Mouse (Mus musculus) liver, postnatal 0 days (tissue): Measurements from ENCODE around the gene Gm3543. TPM values are rescaled to one million over a fixed set of nuclear protein-coding genes. Genes with fewer than 3 reads are reported as not detected.
"Not testable (repeated sequence)": the region's sequence is repeated elsewhere in the genome, so short reads cannot be mapped to it uniquely, and the experiment has no call there.

Experiments used
- ATAC-seq: fragments of 200-750 bp; cut with Nextera tagmentation; 2 replicates; pipeline ENCODE4 v1.8.0; 2017; ENCODE audit warnings: mild to moderate bottlenecking, moderate library complexity
- DNase-seq: peaks from one replicate; pipeline ENCODE4 v3.0.0-alpha.2; 2016
- H3K27ac ChIP-seq: fragments of 300-500 bp; sonication (generic); 2 replicates; pipeline ENCODE4 v1.5.1; 2014; ENCODE audit warnings: antibody characterized with exemption, moderate library complexity, mild to moderate bottlenecking, low read depth
- H3K27me3 ChIP-seq: fragments of 300-500 bp; sonication (generic); 2 replicates; pipeline ENCODE4 v1.6.1; 2014; ENCODE audit warnings: low read length, control low read depth, mixed read lengths; ENCODE audit not compliant: insufficient read depth
- H3K36me3 ChIP-seq: fragments of 300-500 bp; sonication (generic); replicated peaks from 2 replicates; pipeline ENCODE4 v1.6.1; 2014; ENCODE audit warnings: mild to moderate bottlenecking, control low read depth, low read length, moderate library complexity, mixed read lengths; ENCODE audit not compliant: insufficient read depth
- H3K4me1 ChIP-seq: fragments of 300-500 bp; sonication (generic); 2 replicates; pipeline ENCODE4 v1.6.1; 2014; ENCODE audit warnings: antibody characterized with exemption, mild to moderate bottlenecking, control low read depth; ENCODE audit not compliant: insufficient read depth
- H3K4me2 ChIP-seq: fragments of 300-500 bp; sonication (generic); 2 replicates; pipeline ENCODE4 v1.6.1; 2014; ENCODE audit warnings: low read depth, mild to moderate bottlenecking, low read length, moderate library complexity, mixed read lengths
- H3K4me3 ChIP-seq: fragments of 300-500 bp; sonication (generic); 2 replicates; pipeline ENCODE4 v1.5.1; 2014; ENCODE audit warnings: low read depth, low read length
- H3K9ac ChIP-seq: fragments of 300-500 bp; sonication (generic); replicated peaks from 2 replicates; pipeline ENCODE4 v1.6.1; 2014; ENCODE audit warnings: mild to moderate bottlenecking, moderate library complexity
- H3K9me3 ChIP-seq: fragments of 300-500 bp; sonication (generic); 2 replicates; pipeline ENCODE4 v1.6.1; 2016; ENCODE audit warnings: mild to moderate bottlenecking, control low read depth, low read length, mixed read lengths
- WGBS: fragments of 180-500 bp; shearing (Covaris S2); extraction: QIAGEN DNeasy Blood & Tissue Kit; methylation state at CpG from one replicate; pipeline ENCODE4 v1.1.7; 2014; ENCODE audit not compliant: insufficient replicate concordance; 5-methylcytosine and 5-hydroxymethylcytosine counted together
- polyA plus RNA-seq: library from polyadenylated mRNA; unstranded; fragments of >200 nt; fragmentation: Nextera tagmentation; extraction: Ambion mirVana; gene quantifications from 2 replicates; pipeline ENCODE4 v1.2.1, GENCODE M21; 2015

Gm3543 gene
- not detected in 2 replicates for polyA plus RNA-seq

- no CpG with 5 or more reads among the region's 1 CpGs for WGBS
- H3K27ac ChIP-seq, H3K9me3 ChIP-seq, H3K4me2 ChIP-seq, H3K9ac ChIP-seq, H3K36me3 ChIP-seq, DNase-seq, H3K4me3 ChIP-seq, H3K4me1 ChIP-seq, H3K27me3 ChIP-seq, ATAC-seq: not testable (repeated sequence)
Observed at GRCm38 (mm10) chr14:41983225-41983624, at the start of gene Gm3543. Gm3543 (minus strand) TSS chr14:41983325.

GRCm38 (mm10) chr14:41968596-41968995 lies 14.5 kb downstream of the Gm3543 start:
- H3K4me1 ChIP-seq, H3K27ac ChIP-seq, H3K27me3 ChIP-seq, H3K4me3 ChIP-seq, H3K36me3 ChIP-seq, DNase-seq, H3K9ac ChIP-seq, H3K4me2 ChIP-seq, ATAC-seq, H3K9me3 ChIP-seq: not testable (repeated sequence)
- 52% methylated on average over 3 of the region's 3 CpGs for WGBS

- H3K9me3 ChIP-seq, DNase-seq, H3K36me3 ChIP-seq, H3K27me3 ChIP-seq, H3K4me2 ChIP-seq, H3K27ac ChIP-seq, H3K4me3 ChIP-seq, H3K4me1 ChIP-seq, H3K9ac ChIP-seq, ATAC-seq: not testable (repeated sequence)
- 59% methylated on average over 1 of the region's 1 CpGs for WGBS
Observed at GRCm38 (mm10) chr14:41967827-41968226, 15.3 kb downstream of the Gm3543 start, which contains the start of gene Gm6401. Gm6401 (minus strand) TSS chr14:41967927.

GRCm38 (mm10) chr14:41964095-41964494 lies 19.0 kb downstream of the Gm3543 start:
- not testable (repeated sequence) for H3K9me3 ChIP-seq, H3K27me3 ChIP-seq, H3K4me2 ChIP-seq, ATAC-seq, H3K9ac ChIP-seq, H3K27ac ChIP-seq, H3K4me1 ChIP-seq, H3K36me3 ChIP-seq, H3K4me3 ChIP-seq, DNase-seq
- 64% methylated on average over 4 of the region's 4 CpGs for WGBS

GRCm38 (mm10) chr14:41943695-41944094 lies 39.4 kb downstream of the Gm3543 start, which contains the start of gene 1700024B05Rik:
1700024B05Rik (plus strand) TSS chr14:41943995.
- 50% methylated on average over 1 of the region's 2 CpGs for WGBS
- not testable (repeated sequence) for H3K9ac ChIP-seq, H3K4me3 ChIP-seq, H3K27ac ChIP-seq, H3K36me3 ChIP-seq, ATAC-seq, DNase-seq, H3K4me2 ChIP-seq, H3K9me3 ChIP-seq, H3K4me1 ChIP-seq, H3K27me3 ChIP-seq

Other genes with a start within 250 kb of the Gm3543 start
- gene Gm7929, start 232.7 kb downstream of the Gm3543 start, polyA plus RNA-seq = not detected in 2 replicates
- not detected in 2 replicates for gene Gm47189, start 210.9 kb downstream of the Gm3543 start, polyA plus RNA-seq
- gene Gm7980, start 76.0 kb downstream of the Gm3543 start, polyA plus RNA-seq = not detected in 2 replicates
- not detected in 2 replicates for gene 1700049E17Rik1, start 58.4 kb downstream of the Gm3543 start, polyA plus RNA-seq
- gene 1700024B05Rik, start 39.3 kb downstream of the Gm3543 start, polyA plus RNA-seq = not detected in 2 replicates
- gene Gm6401, start 15.4 kb downstream of the Gm3543 start, polyA plus RNA-seq = not detected in 2 replicates
- not detected in 2 replicates for gene Gm7951, start 134.0 kb upstream of the Gm3543 start, polyA plus RNA-seq
- not detected in 2 replicates for gene Gm17027, start 179.3 kb upstream of the Gm3543 start, polyA plus RNA-seq
- gene Gm3573, start 207.5 kb upstream of the Gm3543 start, polyA plus RNA-seq = not detected in 2 replicates